Mouse (Mus musculus) limb, embryonic 11.5 days (tissue): ENCODE measurements around the gene Rcc2. TPM values are rescaled to one million over a fixed set of nuclear protein-coding genes. Genes with fewer than 3 reads are reported as not detected.

Experiments
- ATAC-seq: fragments of 200-750 bp; cut with Nextera tagmentation; 2 replicates; pipeline ENCODE4 v1.8.0; 2017; ENCODE audit warnings: low read depth; ENCODE audit not compliant: insufficient number of reproducible peaks, low FRiP score, low TSS enrichment
- DNase-seq: peaks from one replicate; pipeline ENCODE4 v3.0.0-alpha.2; 2015; ENCODE audit warnings: low spot score
- H3K27ac ChIP-seq: fragments of 300-500 bp; sonication (generic); replicated peaks from 2 replicates; pipeline ENCODE4 v1.5.1; 2014; ENCODE audit warnings: low read depth, mild to moderate bottlenecking, low read length
- H3K27me3 ChIP-seq: fragments of 300-500 bp; sonication (generic); 2 replicates; pipeline ENCODE4 v1.6.1; 2014; ENCODE audit warnings: mild to moderate bottlenecking, low read length, mixed read lengths; ENCODE audit not compliant: control insufficient read depth, insufficient read depth
- H3K36me3 ChIP-seq: fragments of 300-500 bp; sonication (generic); 2 replicates; pipeline ENCODE4 v1.6.1; 2014; ENCODE audit warnings: mild to moderate bottlenecking, low read length, moderate library complexity, mixed read lengths; ENCODE audit not compliant: control insufficient read depth, insufficient read depth
- H3K4me1 ChIP-seq: fragments of 300-500 bp; sonication (generic); 2 replicates; pipeline ENCODE4 v1.6.1; 2014; ENCODE audit warnings: low read length, mixed read lengths; ENCODE audit not compliant: control insufficient read depth, insufficient read depth
- H3K4me2 ChIP-seq: fragments of 300-500 bp; sonication (generic); 2 replicates; pipeline ENCODE4 v1.6.1; 2014; ENCODE audit warnings: low read depth, mild to moderate bottlenecking, moderate library complexity; ENCODE audit not compliant: severe bottlenecking
- H3K4me3 ChIP-seq: fragments of 300-500 bp; sonication (generic); 2 replicates; pipeline ENCODE4 v1.5.1; 2014; ENCODE audit warnings: low read depth, low read length
- H3K9ac ChIP-seq: fragments of 300-500 bp; sonication (generic); 2 replicates; pipeline ENCODE4 v1.6.1; 2014; ENCODE audit warnings: mild to moderate bottlenecking, low read length
- H3K9me3 ChIP-seq: fragments of 300-500 bp; sonication (generic); 2 replicates; pipeline ENCODE4 v1.6.1; 2016; ENCODE audit warnings: low read length; ENCODE audit not compliant: control insufficient read depth
- WGBS: fragments of 180-500 bp; shearing (Covaris S2); extraction: QIAGEN DNeasy Blood & Tissue Kit; methylation state at CpG from one replicate; pipeline ENCODE4 v1.1.7; 2014; 5-methylcytosine and 5-hydroxymethylcytosine counted together
- polyA plus RNA-seq: library from polyadenylated mRNA; unstranded; fragments of >200 nt; fragmentation: Nextera tagmentation; extraction: Ambion mirVana; gene quantifications from 2 replicates; pipeline ENCODE4 v1.2.1, GENCODE M21; 2014

The Rcc2 gene
- polyA plus RNA-seq, 1 experiment from 2014 or later = 87.2 TPM

GRCm38 (mm10) chr4:140680731-140681397 is 19.5 kb upstream of the Rcc2 start:
- Histone ChIP-seq H3K27me3 (no peaks in the 10 kb centered on the region), H3K9ac (no peak overlapping the region), H3K4me2 (no peak overlapping the region), H3K36me3 (no peaks in the 10 kb centered on the region), H3K27ac (no peak overlapping the region), H3K9me3 (no peaks in the 10 kb centered on the region), H3K4me3 (no peak overlapping the region), H3K4me1 (peaks cover 15% of the 10 kb centered on the region; the same call in 1 of the 2 replicates)
- WGBS = 51% methylated on average over 8 of the region's 8 CpGs
- ATAC-seq = no peak
- DNase-seq = no peak

GRCm38 (mm10) chr4:140683608-140684007 is 16.7 kb upstream of the Rcc2 start:
- no peaks in the 10 kb centered on the region for H3K9me3 ChIP-seq
- no peaks in the 10 kb centered on the region for H3K27me3 ChIP-seq
- no peak overlapping the region for H3K27ac ChIP-seq
- 0 out of 2 replicates have a peak overlapping the region, but pooled peaks have one; percentile 39 for H3K4me2 ChIP-seq
- H3K36me3 ChIP-seq = no peaks in the 10 kb centered on the region
- DNase-seq = no peak
- no peak overlapping the region for H3K4me3 ChIP-seq
- H3K9ac ChIP-seq = no peak overlapping the region
- WGBS = 21% methylated on average over 8 of the region's 8 CpGs
- peaks cover 15% of the 10 kb centered on the region; the same call in 1 of the 2 replicates for H3K4me1 ChIP-seq
- ATAC-seq = no peak

GRCm38 (mm10) chr4:140684141-140684871 is 16.0 kb upstream of the Rcc2 start:
- under 1% methylated on average over 16 of the region's 16 CpGs for WGBS
- H3K9me3 ChIP-seq = no peaks in the 10 kb centered on the region
- H3K36me3 ChIP-seq = no peaks in the 10 kb centered on the region
- H3K4me1 ChIP-seq = peaks cover 15% of the 10 kb centered on the region; the same call in 1 of the 2 replicates
- peak overlapping the region; percentile 57; the same call in 1 of the 2 replicates for H3K27ac ChIP-seq
- peak overlapping the region; percentile 39 for H3K4me2 ChIP-seq
- ATAC-seq = peak; percentile 85
- no peaks in the 10 kb centered on the region for H3K27me3 ChIP-seq
- no peak overlapping the region for H3K9ac ChIP-seq
- peak; percentile 85 for DNase-seq
- no peak overlapping the region for H3K4me3 ChIP-seq

GRCm38 (mm10) chr4:140684881-140685303 is 15.4 kb upstream of the Rcc2 start:
- no peak overlapping the region for H3K27ac ChIP-seq
- no peaks in the 10 kb centered on the region for H3K9me3 ChIP-seq
- no peaks in the 10 kb centered on the region for H3K36me3 ChIP-seq
- H3K9ac ChIP-seq = no peak overlapping the region
- H3K4me3 ChIP-seq = no peak overlapping the region
- ATAC-seq (no peak), DNase-seq (no peak)
- 21% methylated on average over 6 of the region's 6 CpGs for WGBS
- peaks cover 15% of the 10 kb centered on the region; the same call in 1 of the 2 replicates for H3K4me1 ChIP-seq
- no peaks in the 10 kb centered on the region for H3K27me3 ChIP-seq
- H3K4me2 ChIP-seq = peak overlapping the region; percentile 39

DNA sequence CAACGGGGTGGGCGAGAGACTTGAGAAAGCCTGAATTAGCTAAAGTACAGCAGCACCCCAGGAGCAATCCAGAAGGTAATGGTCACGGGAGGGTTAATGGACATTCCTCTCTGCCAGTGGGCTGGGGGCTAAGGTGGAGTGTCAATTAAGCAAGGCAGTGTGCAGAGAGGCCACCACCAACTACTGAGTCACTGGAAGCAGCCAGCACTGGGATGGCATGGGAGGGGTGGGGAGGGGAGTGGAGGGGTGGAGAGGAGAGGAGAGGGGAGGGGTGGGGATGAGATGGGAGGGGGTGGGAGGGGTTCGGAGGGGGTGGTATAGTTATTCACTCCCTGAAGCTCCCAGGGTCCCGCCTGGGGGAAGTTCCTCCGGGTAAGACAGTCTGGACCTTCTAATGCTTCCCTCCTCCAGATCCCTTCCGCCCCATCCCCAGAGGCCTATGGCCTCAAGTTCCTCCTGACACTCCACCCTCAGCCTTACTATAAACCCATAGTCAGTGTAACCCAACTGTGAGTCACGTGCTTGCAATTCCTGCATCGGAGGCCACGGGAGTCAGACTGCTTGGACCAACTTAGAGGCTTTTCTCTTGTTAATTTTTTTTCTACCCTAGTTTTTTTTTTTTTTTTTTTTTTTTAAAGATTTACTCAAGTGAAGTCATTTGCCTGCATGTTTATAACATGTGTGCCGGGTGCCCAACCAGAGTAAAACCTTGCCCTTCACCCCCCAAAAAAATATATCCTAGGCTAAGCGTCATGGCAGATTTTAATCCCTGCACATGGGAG is 12.1 kb upstream of the Rcc2 start:
- ATAC-seq (no peak), DNase-seq (no peak)
- H3K9me3 ChIP-seq = no peaks in the 10 kb centered on the region
- H3K4me2 ChIP-seq = no peak overlapping the region
- no peak overlapping the region for H3K4me3 ChIP-seq
- peaks cover 15% of the 10 kb centered on the region; the same call in 1 of the 2 replicates for H3K4me1 ChIP-seq
- no peak overlapping the region for H3K9ac ChIP-seq
- no peaks in the 10 kb centered on the region for H3K27me3 ChIP-seq
- H3K27ac ChIP-seq = no peak overlapping the region
- WGBS = 54% methylated on average over 11 of the region's 12 CpGs
- no peaks in the 10 kb centered on the region for H3K36me3 ChIP-seq

- no peak overlapping the region for H3K4me2 ChIP-seq
- no peak for ATAC-seq
- 86% methylated on average over 5 of the region's 5 CpGs for WGBS
These were observed 11.4 kb upstream of the Rcc2 start for GRCm38 (mm10) chr4:140688826-140689425.

GRCm38 (mm10) chr4:140689873-140690655 is 10.3 kb upstream of the Rcc2 start:
- Histone ChIP-seq H3K4me3 (no peak overlapping the region), H3K4me1 (peaks cover 2% of the 10 kb centered on the region; the same call in 1 of the 2 replicates), H3K27ac (no peak overlapping the region), H3K9ac (no peak overlapping the region), H3K27me3 (no peaks in the 10 kb centered on the region), H3K36me3 (no peaks in the 10 kb centered on the region), H3K4me2 (no peak overlapping the region), H3K9me3 (no peaks in the 10 kb centered on the region)
- WGBS = 74% methylated on average over 16 of the region's 16 CpGs
- ATAC-seq = no peak
- DNase-seq = no peak

More at GRCm38 (mm10) chr4:140688826-140689425, 11.4 kb upstream of the Rcc2 start:
- no peak overlapping the region for H3K9ac ChIP-seq
- no peaks in the 10 kb centered on the region for H3K36me3 ChIP-seq
- no peak overlapping the region for H3K27ac ChIP-seq
- H3K27me3 ChIP-seq = no peaks in the 10 kb centered on the region
- no peak overlapping the region for H3K4me3 ChIP-seq
- no peak for DNase-seq
- peaks cover 13% of the 10 kb centered on the region; the same call in 1 of the 2 replicates for H3K4me1 ChIP-seq
- H3K9me3 ChIP-seq = no peaks in the 10 kb centered on the region
